Mouse (Mus musculus) bone marrow, adult 2 months (tissue): ENCODE results near the gene Pa2g4.

Experiments used
- CTCF ChIP-seq: fragments of 200-500 bp; IDR thresholded peaks from 2 replicates; pipeline ENCODE4 v1.5.1; 2011; ENCODE audit warnings: low read length, control low read depth; ENCODE audit not compliant: control insufficient read depth, insufficient read depth
- POLR2A ChIP-seq: fragments of 200-500 bp; IDR thresholded peaks from 2 replicates; pipeline ENCODE4 v1.6.1; 2011; ENCODE audit warnings: low read depth, mild to moderate bottlenecking, control low read depth, low read length, borderline replicate concordance; ENCODE audit not compliant: control insufficient read depth

DNA sequence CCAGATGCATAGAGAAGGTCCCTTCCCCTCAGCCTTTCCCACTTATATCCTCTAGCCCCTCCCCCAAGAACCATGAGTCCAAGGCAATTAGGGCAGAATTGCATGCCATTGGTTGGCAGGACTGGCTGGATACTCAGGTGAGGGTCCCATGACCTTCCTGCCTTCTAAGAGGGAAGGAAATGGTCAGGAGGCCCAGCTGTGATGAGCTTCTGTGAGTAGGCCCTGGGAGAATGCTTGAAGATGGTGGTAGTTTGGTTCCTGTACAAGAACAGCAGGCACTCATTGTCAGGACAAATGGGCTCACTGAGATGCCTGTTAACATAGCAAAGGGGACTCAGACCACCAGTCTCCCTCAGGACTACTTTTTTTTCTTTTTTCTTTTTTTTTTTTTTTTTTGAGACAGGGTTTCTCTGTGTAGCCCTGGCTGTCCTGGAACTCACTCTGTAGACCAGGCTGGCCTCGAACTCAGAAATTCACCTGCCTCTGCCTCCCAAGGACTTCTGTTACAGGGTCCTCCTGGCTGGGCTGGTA lies 27.4 kb downstream of the Pa2g4 start:
- no peak for TF ChIP-seq POLR2A
- TF ChIP-seq CTCF = no peak
